Mouse (Mus musculus): ENCODE data around the gene Cdc20b. TPM values are rescaled to one million over a fixed set of nuclear protein-coding genes. Genes with fewer than 3 reads are reported as not detected.

Gene Cdc20b
- total RNA-seq, 1 experiment = 0.49 TPM

DNA sequence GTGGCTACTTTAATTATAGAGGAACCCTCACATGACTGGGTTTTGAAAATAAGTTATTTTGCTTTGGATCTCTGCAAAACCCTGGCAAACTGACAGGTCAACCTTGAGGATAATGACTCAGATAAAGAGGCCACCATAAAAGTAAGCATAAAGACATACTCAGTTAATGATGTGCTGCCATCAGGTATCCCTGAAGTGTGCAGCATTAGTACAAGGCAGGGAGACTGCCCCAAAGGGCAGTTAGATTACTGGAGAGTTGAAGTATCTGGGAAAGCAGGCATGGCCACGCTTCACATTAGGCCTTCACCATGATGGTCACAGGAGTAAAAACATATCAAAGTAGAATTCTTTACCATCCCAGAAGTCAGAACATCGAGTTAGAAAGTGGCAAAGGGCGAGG lies 10.0 kb downstream of the Cdc20b start:
- in situ Hi-C loops (cut with MboI; ENCODE audit: low sequenced_read_pairs in 2 of 2, unreplicated experiment in 2 of 2) = loop anchor here in 1 of 2 experiments (10.0 kb wide), 1 partner anchor 210 kb away; no protein-coding TSS in a partner anchor
- no peak for DNase-seq (ENCODE audit: low read depth, low spot score)
- no peaks in the 10 kb centered on the region for H3K36me3 ChIP-seq (ENCODE audit: control insufficient read depth, insufficient read depth, low read length, poor library complexity, severe bottlenecking)
- H3K9me3 ChIP-seq (ENCODE audit: control insufficient read depth, insufficient read depth, low read depth, low read length) = no peaks in the 10 kb centered on the region
- TF ChIP-seq ZC3H11A (IDR thresholded peaks at IDR 0.05; ENCODE audit: borderline replicate concordance, low read depth, low read length) (no peak), ZNF384 (IDR thresholded peaks at IDR 0.05; ENCODE audit: low read depth, low read length) (no peak), HCFC1 (IDR thresholded peaks at IDR 0.05; ENCODE audit: borderline replicate concordance, insufficient read depth, low read length) (no peak), CHD2 (IDR thresholded peaks at IDR 0.05; ENCODE audit: low read depth, low read length) (no peak), MAFK (IDR thresholded peaks at IDR 0.05; ENCODE audit: insufficient read depth, low read depth, low read length) (no peak)
- H3K4me1 ChIP-seq (ENCODE audit: control insufficient read depth in 2 of 2, insufficient read depth in 2 of 2, low read length in 2 of 2, poor library complexity in 1 of 2) = peaks cover 0 to 2% of the 10 kb centered on the region in 2 experiments; a peak in 1 of 4 replicates
- no peak overlapping the region for H3K27ac ChIP-seq (ENCODE audit: insufficient read depth, low read depth, low read length, poor library complexity, severe bottlenecking)
- no peak overlapping the region for H3K9ac ChIP-seq (ENCODE audit: insufficient read depth, low read depth, low read length, poor library complexity, severe bottlenecking)
- no peak overlapping the region for H3K4me3 ChIP-seq (ENCODE audit: insufficient read depth in 1 of 2, low read depth in 1 of 2, low read length in 2 of 2, poor library complexity in 1 of 2, severe bottlenecking in 1 of 2)

DNA sequence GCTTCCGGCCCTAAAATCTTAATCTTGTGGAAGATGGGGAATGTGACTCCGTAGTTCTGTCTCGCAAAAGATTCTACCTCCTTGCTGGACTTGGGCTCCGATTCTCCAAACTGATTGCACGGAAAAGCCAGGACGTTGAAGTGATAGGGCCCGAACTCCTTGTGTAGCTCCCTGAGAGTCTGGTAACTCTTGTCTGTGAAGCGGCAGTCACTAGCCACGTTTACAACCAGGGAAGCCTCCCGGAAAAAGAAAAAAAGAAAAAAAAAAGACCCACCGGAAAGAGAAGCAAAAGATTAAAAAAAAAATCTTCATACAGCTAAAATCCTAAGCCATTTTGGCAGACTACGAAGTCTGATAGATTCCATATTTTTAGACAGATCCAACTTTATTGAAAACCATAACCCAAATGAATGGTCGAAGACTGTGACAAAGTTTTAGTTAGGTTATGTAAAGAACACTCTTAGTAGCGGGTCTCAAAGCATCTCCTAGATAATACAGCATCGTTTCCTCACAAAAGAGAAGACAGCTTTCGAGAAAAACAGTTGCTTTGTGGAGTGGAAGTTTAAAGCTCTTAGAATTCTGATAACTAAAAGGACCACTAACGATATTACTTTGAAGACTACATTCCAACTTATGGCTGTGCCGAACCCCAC lies 10.7 kb downstream of the Cdc20b start:
- Histone ChIP-seq H3K27ac (ENCODE audit: insufficient read depth, low read depth, low read length, poor library complexity, severe bottlenecking) (no peak overlapping the region), H3K4me1 (ENCODE audit: control insufficient read depth in 2 of 2, insufficient read depth in 2 of 2, low read length in 2 of 2, poor library complexity in 1 of 2) (peaks cover 0 to 2% of the 10 kb centered on the region in 2 experiments; a peak in 1 of 4 replicates), H3K9ac (ENCODE audit: insufficient read depth, low read depth, low read length, poor library complexity, severe bottlenecking) (no peak overlapping the region), H3K36me3 (ENCODE audit: control insufficient read depth, insufficient read depth, low read length, poor library complexity, severe bottlenecking) (no peaks in the 10 kb centered on the region), H3K4me3 (ENCODE audit: insufficient read depth in 1 of 2, low read depth in 1 of 2, low read length in 2 of 2, poor library complexity in 1 of 2, severe bottlenecking in 1 of 2) (peak overlapping the region; percentile 61 to 66), H3K9me3 (ENCODE audit: control insufficient read depth, insufficient read depth, low read depth, low read length) (no peaks in the 10 kb centered on the region)
- DNase-seq (ENCODE audit: low read depth, low spot score) = no peak
- TF ChIP-seq ZC3H11A (IDR thresholded peaks at IDR 0.05; ENCODE audit: borderline replicate concordance, low read depth, low read length) (no peak), CHD2 (IDR thresholded peaks at IDR 0.05; ENCODE audit: low read depth, low read length) (no peak), MAFK (IDR thresholded peaks at IDR 0.05; ENCODE audit: insufficient read depth, low read depth, low read length) (no peak), HCFC1 (IDR thresholded peaks at IDR 0.05; ENCODE audit: borderline replicate concordance, insufficient read depth, low read length) (no peak)
- in situ Hi-C loops (cut with MboI; ENCODE audit: low sequenced_read_pairs in 2 of 2, unreplicated experiment in 2 of 2) = loop anchor here in 1 of 2 experiments (10.0 kb wide), 1 partner anchor 209 kb away; no protein-coding TSS in a partner anchor

DNA sequence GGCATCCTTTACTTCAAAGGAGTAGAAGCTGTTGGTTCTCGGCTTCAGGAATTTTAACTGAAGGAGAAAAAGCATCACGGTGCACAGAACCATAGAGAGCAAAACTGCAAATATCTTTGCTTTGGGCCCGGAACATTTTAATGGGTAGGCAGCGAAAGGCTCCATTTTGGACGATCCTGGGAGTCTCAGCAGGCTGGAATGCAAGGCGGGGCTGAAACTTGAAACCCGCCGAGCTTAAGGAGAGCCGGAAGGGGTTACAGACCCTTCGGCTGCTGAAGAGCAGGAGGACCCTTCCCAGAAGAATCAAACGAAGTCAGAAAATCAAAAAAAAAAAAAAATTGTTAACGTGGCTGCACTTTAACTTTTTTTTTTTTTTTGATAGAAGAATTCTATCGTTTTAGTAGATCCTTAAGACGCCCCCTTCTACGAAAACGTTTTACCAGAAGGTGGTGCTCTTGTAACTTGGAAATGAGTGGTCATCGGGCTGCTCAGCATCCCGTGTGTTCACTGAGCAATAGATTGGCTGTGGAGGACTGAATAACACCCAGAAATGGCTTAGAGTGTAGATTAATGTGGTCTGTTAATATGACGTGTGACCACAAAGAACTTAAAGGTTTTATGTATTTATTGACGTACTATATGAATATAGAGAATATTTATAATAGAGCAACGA lies 11.4 kb downstream of the Cdc20b start, which contains the start of gene Gpx8:
TSS of gene Gpx8 (minus strand) at position 200 of the 673 bp plus-strand sequence.
- in situ Hi-C loops (cut with MboI; ENCODE audit: low sequenced_read_pairs in 2 of 2, unreplicated experiment in 2 of 2) = loop anchor here in 1 of 2 experiments (10.0 kb wide), 1 partner anchor 208 kb away; no protein-coding TSS in a partner anchor
- Histone ChIP-seq H3K36me3 (ENCODE audit: control insufficient read depth, insufficient read depth, low read length, poor library complexity, severe bottlenecking) (no peaks in the 10 kb centered on the region), H3K9me3 (ENCODE audit: control insufficient read depth, insufficient read depth, low read depth, low read length) (no peaks in the 10 kb centered on the region), H3K9ac (ENCODE audit: insufficient read depth, low read depth, low read length, poor library complexity, severe bottlenecking) (peak within 1 kb of the TSS; percentile 65; the same call in 1 of the 2 replicates), H3K4me3 (ENCODE audit: insufficient read depth in 1 of 2, low read depth in 1 of 2, low read length in 2 of 2, poor library complexity in 1 of 2, severe bottlenecking in 1 of 2) (peak within 1 kb of the TSS; percentile 61 to 66), H3K27ac (ENCODE audit: insufficient read depth, low read depth, low read length, poor library complexity, severe bottlenecking) (no peak within 1 kb of the TSS), H3K4me1 (ENCODE audit: control insufficient read depth in 2 of 2, insufficient read depth in 2 of 2, low read length in 2 of 2, poor library complexity in 1 of 2) (no peaks in the 10 kb centered on the region; a peak in 1 of 4 replicates)
- TF ChIP-seq ZNF384 (IDR thresholded peaks at IDR 0.05; ENCODE audit: low read depth, low read length) (peak; percentile 78; the same call in 1 of the 2 replicates), ZC3H11A (IDR thresholded peaks at IDR 0.05; ENCODE audit: borderline replicate concordance, low read depth, low read length) (0 out of 2 replicates have a peak, but pooled peaks have one; percentile 32), MAFK (IDR thresholded peaks at IDR 0.05; ENCODE audit: insufficient read depth, low read depth, low read length) (no peak), CHD2 (IDR thresholded peaks at IDR 0.05; ENCODE audit: low read depth, low read length) (no peak), HCFC1 (IDR thresholded peaks at IDR 0.05; ENCODE audit: borderline replicate concordance, insufficient read depth, low read length) (no peak)
- peak; percentile 38 for DNase-seq (ENCODE audit: low read depth, low spot score)

DNA sequence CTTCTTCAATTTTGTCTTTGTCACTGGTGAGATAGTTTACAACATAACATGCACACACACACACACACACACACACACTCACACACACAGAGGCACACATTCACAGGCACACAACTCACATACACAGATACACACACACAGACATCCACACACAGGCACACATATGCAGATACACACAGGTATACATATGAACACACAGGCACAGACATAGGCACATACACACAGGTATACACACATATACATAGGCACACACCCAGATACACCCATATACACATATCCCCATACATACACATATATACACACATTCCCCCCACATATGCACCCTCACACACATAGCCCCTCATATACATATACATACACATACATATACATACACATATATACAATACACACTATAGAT lies 12.1 kb downstream of the Cdc20b start:
- DNase-seq (ENCODE audit: low read depth, low spot score) = no peak
- Histone ChIP-seq H3K9ac (ENCODE audit: insufficient read depth, low read depth, low read length, poor library complexity, severe bottlenecking) (no peak overlapping the region), H3K9me3 (ENCODE audit: control insufficient read depth, insufficient read depth, low read depth, low read length) (no peaks in the 10 kb centered on the region), H3K4me1 (ENCODE audit: control insufficient read depth in 2 of 2, insufficient read depth in 2 of 2, low read length in 2 of 2, poor library complexity in 1 of 2) (no peaks in the 10 kb centered on the region), H3K36me3 (ENCODE audit: control insufficient read depth, insufficient read depth, low read length, poor library complexity, severe bottlenecking) (no peaks in the 10 kb centered on the region), H3K4me3 (ENCODE audit: insufficient read depth in 1 of 2, low read depth in 1 of 2, low read length in 2 of 2, poor library complexity in 1 of 2, severe bottlenecking in 1 of 2) (no peak overlapping the region), H3K27ac (ENCODE audit: insufficient read depth, low read depth, low read length, poor library complexity, severe bottlenecking) (no peak overlapping the region)
- in situ Hi-C loops (cut with MboI; ENCODE audit: low sequenced_read_pairs in 2 of 2, unreplicated experiment in 2 of 2) = loop anchor here in 1 of 2 experiments (10.0 kb wide), 1 partner anchor 208 kb away; no protein-coding TSS in a partner anchor
- TF ChIP-seq ZC3H11A (IDR thresholded peaks at IDR 0.05; ENCODE audit: borderline replicate concordance, low read depth, low read length) (no peak), HCFC1 (IDR thresholded peaks at IDR 0.05; ENCODE audit: borderline replicate concordance, insufficient read depth, low read length) (no peak)
